Mouse (Mus musculus): ENCODE measurements around the gene Bex2.

Bex2 gene

DNA sequence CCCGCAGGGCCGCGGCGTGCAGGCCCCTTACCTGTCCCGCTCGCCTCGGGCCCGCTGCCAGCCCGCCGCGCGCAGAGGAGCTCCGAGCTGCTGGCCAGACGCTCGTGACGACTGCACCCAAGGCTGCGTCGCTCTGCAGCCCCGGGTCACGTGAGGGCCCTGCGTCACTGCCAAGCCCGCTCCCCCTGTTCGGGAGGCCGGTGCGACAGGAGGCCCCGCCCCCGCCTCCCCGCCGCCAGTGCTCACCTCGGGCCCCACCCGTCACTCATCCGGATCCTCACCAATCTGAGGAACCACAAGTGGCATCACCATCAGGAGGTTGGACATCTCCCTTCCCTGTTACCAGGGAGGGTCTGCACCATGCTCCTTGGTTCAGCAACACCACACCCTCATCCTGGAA, at the start of gene Bex2:
Gene Bex2 (minus strand): TSS at position 217 of the 400 bp plus-strand sequence.
- peak; percentile 1 for DNase-seq

DNA sequence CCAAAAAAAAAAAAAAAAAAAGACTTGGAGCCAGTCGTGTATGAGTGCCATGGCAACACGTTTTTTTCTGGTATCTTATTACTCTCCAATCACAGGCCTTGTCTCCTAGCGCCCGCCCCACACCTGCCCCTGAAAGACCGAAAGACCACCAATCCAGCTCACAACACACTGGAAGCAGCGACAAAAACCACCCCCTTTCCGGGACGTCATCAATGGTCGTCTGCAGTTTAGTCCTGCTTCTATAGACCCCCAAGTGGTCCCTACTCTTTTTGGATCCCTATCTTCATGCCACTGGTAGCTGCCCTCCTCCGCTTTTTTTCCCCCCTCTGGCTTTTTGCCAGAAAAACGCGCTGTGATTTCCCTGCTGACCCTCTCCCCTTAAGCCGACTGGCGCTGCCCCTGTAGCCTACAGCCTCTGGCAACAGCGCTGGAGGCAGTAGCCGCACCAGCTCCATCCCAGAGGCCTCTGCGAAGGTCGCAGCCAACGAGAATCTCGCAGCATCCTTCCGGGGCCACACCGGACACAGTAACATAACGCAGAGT, 47.5 kb upstream of the Bex2 start:
- peak; percentile 4 for DNase-seq

DNA sequence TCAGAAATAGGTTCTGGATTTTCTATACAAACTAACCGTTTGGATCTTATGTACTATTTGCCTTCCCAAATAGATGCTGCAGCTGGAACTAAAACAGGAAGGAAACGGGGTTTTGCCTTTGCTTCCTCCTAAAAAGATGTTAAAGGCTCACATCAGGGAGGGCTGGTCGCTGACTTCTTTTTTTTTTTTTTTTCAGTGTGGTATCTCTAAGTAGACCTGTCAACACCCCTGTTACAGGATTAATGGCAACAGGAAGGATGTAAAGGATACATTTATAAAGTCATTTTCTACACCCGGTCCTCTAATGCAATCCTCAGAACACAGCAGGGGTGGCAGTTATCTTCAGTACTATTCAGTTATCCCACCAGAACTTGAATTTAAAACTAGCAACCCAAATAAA, 47.0 kb upstream of the Bex2 start:
- DNase-seq = no peak

DNA sequence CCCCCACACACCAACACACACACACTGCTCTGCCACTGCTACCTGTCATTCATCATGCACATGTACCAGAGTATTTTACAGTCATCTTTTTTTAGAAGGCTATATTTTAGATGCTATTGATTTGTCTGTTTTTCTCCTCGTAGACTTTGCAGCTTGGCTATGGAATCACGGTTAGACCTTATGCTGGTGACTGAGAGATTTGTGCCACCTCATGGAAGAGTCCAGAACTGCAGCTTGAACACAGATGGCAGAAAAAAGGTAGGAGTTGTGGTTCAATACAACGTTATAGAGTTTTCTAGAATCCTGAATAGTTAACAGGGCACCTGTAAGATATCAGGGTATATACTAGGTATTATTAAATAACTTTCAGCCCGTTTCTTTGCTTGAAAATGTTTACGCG, 39.9 kb upstream of the Bex2 start:
- DNase-seq = peak; percentile 36

DNA sequence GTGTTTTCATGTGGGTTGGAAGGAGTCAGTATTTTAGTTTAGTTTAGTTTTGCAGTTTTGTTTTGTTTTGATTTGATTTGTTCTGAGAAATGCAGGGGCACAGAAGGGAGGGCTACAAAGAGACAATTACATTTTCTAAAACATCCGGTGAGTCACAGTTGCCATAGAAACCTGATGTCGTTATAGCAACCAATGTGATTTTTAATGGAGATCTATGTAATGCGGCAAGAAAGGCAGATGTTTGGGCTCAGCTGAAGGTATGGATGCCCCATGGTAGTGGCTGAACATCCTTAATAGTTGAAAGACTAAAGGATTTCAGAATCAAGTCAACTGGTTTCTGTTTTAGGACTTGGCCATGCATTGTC, 36.7 kb upstream of the Bex2 start:
- no peak for DNase-seq

DNA sequence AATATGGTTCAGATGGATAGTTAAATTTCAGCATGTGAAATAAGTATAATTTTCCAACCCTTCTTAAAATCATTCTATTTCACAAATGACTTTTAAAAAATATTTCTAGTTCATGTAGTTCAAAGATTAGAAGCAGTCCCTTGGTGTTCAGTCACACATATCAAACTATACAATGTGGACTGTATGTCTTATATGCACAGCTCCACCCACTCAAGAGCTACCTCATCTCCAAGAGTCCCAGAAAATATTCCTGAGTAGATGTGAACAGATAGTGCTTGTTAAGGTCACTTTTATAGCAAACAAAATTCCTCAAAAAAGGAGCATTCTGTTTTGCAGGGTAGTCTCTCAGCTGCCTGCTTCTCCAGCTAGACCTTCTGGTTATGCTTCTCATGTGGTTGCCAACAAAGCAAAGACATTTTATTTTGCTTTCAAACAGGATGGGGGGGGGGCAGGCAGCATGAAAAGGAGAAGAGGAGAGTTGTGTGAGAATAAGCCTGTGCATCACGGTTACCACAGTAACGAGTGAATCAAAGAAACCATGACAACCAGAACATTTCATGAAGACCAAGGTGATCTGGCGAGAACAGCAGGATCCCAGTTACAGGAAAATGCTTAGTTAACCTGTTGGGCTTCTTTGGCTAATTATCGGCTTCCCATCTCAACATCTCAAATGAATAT, 36.1 kb upstream of the Bex2 start:
- no peak for DNase-seq

DNA sequence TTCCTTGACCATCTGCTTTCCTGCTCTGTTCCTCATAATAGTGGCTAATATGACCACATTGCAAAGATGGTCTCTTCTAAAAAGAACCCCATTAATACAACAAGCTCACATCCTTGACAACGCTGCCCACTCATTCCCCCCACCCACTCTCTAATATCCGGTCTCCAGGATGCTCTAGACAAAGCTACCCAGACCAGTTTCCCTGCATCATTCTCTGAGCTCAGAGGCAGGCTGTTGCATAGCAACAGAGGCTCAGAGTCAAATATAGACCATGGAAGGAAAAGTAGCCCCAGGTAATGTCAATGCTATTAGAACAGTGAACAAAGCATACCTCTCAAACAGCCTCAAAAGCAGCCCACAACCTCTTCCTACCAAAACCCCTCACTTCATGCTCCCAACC, 26.4 kb upstream of the Bex2 start:
- DNase-seq = no peak

DNA sequence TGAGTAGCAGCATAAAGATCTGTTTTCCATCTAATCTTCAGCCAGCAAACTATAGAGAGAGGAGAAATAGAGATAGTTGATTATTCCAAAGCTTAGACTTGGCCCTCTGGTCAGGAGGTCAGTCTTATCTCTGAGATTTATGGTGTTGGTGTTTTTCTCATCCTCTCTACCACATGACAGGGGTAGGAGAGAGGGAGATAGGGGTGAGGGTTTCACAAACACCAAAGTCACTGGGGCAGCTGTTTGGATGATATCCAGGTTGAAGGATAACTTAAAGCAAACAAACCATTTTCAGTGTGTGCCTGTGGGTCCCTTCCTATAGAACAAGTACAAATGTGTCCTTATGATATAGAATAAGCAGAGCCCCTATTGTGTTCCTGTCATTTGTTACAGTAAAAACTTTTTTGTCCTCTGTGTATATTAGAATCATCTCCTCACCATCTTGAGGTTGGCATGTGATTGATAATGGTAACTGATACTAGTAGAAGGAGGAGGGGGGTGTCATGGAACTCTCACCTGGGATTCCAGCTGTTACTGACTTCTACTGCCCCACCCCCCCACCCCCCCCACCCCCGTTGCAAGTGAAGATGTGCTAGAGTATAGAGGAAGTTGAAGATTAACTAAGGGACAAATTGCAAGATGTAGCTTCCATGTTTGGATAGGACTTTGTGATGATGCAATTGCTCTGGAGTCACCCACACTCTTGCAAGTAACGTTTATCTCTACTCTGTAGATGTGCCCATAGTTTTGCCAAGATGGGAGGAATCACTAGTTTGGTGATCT, 24.7 kb upstream of the Bex2 start:
- no peak for DNase-seq

DNA sequence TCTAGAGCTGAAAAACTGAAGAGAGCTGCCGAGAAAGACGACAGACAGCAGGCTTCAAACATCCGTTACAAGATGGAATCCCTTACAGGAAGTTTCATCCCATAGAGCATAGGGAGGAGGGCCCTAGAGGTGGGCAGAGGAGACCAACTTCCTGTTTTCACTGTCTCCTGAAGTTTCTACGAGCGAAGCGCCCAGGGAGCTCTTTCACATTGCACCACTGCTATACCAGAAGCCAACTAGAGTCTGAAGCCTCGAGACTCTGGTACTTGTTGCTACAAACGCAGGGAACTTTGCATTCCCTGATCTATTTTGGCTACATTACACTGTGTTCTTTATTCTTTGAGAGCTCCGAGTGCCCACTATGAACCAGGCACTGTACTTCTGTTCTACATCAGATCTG, 17.1 kb upstream of the Bex2 start, which contains the start of gene Nxf3:
Gene Nxf3 (minus strand): TSS at position 101 of the 400 bp plus-strand sequence.
- no peak for DNase-seq

DNA sequence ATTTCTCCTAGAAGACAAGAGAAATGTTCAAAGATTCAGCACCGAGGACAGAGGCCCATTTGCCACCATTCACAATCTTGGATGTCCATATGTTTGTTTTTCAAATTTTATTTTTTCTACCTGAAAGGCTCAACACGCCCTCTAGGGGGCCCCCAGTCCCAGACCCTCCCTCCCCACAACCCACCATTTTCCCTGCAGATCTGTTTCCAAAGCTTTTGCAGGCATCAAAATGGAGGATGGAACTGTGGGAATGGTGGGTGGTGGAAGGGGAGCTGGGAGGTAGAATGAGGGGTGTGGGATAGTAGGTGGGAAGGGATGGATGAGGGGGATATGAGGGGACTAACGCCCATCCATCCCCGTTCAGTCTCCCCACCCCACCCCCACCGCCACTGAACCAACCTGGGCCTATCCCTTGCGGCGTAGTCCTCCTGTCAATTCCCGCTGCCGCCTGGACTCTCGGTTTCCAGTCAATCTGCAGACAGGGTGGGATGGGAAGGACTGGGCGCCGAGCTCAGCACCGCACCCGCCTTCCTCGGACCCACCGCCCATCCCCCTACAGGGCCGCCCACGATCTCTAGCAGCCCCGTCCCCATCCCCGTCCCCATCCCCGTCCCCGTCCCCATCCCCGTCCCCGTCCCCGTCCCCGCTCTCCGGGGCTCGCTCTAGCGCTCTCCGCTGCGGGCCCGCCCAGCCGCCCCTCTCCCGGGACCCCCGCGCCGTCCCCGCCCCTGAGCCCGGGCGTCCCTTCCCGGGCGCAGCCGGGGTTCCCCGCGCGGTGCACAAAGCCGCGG, 640 bp downstream of the Bex2 start:
- DNase-seq = peak; percentile 0

DNA sequence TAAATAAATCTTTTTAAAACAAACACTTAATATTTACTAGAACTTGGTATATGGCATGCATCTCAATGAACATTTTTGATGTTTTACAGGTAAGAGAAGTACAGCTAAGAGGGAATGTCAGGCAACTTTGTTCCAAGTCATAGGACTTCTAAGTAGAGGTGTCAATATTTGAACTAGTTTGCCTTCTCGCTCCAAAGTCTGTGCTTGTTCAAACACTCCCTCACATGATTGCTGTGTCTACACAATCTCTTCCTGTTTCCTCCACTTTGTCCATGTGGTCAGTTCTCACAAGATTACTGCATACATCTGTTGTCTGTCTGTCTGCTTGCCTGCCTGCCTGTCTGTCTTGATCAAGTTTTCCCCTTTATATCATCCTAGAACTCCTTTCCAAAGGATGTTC, 7.3 kb downstream of the Bex2 start:
- DNase-seq = no peak

DNA sequence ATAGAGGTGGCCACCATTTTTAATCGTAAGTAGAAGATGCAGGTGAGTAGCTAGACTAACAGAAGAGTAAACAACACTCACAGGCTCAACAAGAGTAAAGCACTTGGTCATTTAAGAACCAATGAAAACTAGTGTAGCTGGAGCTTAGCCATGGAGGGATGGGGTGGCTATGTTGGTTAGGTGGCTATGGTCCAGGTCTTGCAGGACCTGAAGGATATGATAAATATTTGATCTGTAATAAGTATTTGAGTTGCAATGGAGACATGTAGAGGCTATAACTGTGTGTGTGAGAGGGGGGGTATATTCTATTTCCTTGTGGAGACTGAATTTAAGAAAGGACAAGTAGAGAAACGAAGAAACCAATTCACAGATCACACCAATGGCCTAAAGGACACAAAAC, 16.8 kb downstream of the Bex2 start:
- no peak for DNase-seq

DNA sequence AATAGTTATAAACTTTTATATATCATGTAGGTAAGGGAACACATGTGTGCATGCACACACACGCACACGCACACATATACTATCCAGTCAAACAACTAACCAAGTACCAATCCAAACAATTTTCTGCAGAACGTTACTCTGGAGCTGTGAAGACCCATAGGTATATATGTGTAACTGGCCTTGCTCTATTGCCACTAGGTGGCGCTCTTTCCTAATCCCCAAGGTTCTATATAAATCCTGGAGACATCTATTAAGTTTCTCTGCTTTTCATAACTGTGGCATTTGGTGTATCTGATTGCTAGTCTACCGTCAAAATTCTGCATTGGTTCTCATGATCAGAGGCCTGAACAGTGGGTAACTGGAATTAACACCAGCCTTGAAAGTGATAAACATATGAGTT, 20.5 kb downstream of the Bex2 start:
- peak; percentile 63 for DNase-seq

DNA sequence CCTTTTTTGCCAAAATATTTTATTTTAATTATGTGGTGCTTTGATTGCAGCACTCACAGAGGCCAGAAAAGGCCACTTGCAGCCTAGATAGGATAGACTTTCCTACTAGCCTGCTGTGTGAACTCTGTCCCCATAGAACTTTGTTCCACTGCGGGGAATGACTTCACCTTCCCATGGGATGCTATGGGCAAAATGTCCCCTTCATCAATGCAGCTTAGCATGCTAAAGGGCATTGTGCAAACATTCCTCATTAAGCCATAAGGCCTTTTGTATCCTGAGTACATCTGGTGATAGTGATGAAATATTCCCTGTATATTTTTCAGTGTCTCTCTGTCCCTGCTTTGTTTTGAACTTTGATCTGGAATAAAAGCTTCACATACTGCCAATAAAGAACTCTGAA, 24.3 kb downstream of the Bex2 start:
- no peak for DNase-seq

DNA sequence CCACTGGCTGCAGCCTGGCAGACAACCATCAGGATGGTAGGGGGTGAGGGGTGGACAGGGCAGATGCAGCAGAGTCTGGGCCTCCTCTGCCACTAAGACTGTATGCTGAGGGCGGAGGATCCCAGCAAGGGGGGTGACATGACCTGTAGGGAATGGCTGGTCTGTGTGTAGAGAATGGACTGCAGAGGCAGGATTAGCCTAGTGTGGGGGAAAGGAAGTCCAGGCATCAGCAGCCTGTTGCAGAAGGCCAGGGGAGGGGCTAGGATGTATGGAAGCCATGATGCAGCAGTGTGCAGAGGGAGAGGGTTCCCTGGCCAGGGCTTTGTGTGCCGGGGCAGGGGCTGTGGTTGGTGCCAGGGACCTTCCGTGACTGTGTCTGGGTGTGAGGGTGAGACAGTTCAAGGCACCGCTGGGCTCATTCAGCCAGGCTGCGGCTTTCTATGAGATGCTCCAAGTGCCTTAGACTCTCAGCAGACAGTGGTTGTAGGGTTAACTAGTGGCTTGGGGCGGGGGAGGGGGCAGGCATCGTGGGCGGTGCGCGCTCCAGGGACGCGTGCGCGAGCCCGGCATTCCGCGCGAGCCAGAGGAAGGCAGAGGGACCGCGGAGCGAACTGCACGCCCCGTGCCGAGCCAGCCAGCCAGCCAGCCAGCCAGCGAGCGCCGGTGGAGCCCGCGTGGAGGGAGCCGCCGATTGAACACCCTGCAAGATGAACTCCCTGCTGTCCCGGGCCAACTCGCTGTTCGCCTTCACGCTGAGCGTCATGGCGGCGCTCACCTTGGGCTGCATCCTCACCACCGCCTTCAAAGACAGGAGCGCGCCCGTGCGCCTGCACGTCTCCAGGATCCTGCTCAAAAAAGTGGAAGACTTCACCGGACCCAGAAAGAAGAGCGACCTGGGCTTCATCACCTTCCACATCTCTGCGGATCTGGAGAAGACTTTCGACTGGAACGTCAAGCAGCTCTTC, 35.0 kb downstream of the Bex2 start, which contains the start of gene Arxes1:
Gene Arxes1 (plus strand): TSS at position 569 of the 965 bp plus-strand sequence.
- peak; percentile 8 for DNase-seq

DNA sequence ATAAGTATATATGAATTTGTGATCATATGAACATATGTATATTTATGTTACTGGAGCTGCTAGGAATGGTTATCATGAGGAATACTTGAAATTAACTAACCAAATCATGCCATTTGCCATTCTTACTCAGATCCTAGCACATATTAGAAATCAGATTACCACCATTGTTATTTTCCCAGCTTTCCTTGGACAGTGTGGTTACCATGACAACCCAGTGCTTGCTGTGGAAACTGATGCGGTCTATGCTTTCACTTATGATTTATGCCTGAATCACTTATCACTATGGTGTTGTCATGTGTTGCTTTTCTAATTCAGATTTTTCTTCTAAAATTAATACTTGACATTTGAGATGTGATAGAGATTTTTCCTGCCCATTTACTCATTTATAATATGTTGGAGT, 37.7 kb downstream of the Bex2 start:
- DNase-seq = no peak
